Mouse (Mus musculus) kidney, postnatal 0 days (tissue): ENCODE measurements around the gene Ncs1. TPM values are rescaled to one million over a fixed set of nuclear protein-coding genes. Genes with fewer than 3 reads are reported as not detected.

Experiments used
- ATAC-seq: fragments of 200-750 bp; cut with Nextera tagmentation; replicated peaks from 2 replicates; pipeline ENCODE4 v1.8.0; 2017; ENCODE audit warnings: low read depth, moderate number of reproducible peaks, moderate TSS enrichment, moderate library complexity; ENCODE audit not compliant: low FRiP score
- DNase-seq: peaks from one replicate; pipeline ENCODE4 v3.0.0-alpha.2; 2016; ENCODE audit warnings: low spot score
- H3K27ac ChIP-seq: fragments of 300-500 bp; sonication (generic); 2 replicates; pipeline ENCODE4 v1.5.1; 2014; ENCODE audit warnings: mild to moderate bottlenecking
- H3K27me3 ChIP-seq: fragments of 300-500 bp; sonication (generic); 2 replicates; pipeline ENCODE4 v1.6.1; 2014; ENCODE audit warnings: low read length, mixed read lengths; ENCODE audit not compliant: insufficient read depth
- H3K36me3 ChIP-seq: fragments of 300-500 bp; sonication (generic); 2 replicates; pipeline ENCODE4 v1.6.1; 2014; ENCODE audit warnings: low read length, mixed read lengths; ENCODE audit not compliant: insufficient read depth
- H3K4me1 ChIP-seq: fragments of 300-500 bp; sonication (generic); replicated peaks from 2 replicates; pipeline ENCODE4 v1.6.1; 2014; ENCODE audit warnings: antibody characterized with exemption, low read length, mixed read lengths; ENCODE audit not compliant: insufficient read depth
- H3K4me2 ChIP-seq: fragments of 300-500 bp; sonication (generic); 2 replicates; pipeline ENCODE4 v1.6.1; 2014; ENCODE audit warnings: mild to moderate bottlenecking, low read length, moderate library complexity, mixed read lengths
- H3K4me3 ChIP-seq: fragments of 300-500 bp; sonication (generic); replicated peaks from 2 replicates; pipeline ENCODE4 v1.5.1; 2014; ENCODE audit warnings: low read depth, low read length
- H3K9ac ChIP-seq: fragments of 300-500 bp; sonication (generic); 2 replicates; pipeline ENCODE4 v1.6.1; 2014; ENCODE audit warnings: low read depth, low read length
- H3K9me3 ChIP-seq: fragments of 300-500 bp; sonication (generic); replicated peaks from 2 replicates; pipeline ENCODE4 v1.6.1; 2016; ENCODE audit warnings: low read length, inconsistent platforms, mixed read lengths
- CTCF ChIP-seq: IDR thresholded peaks from 2 replicates; pipeline ENCODE4 v1.5.1; 2016; ENCODE audit warnings: antibody characterized with exemption, low read depth, mild to moderate bottlenecking, moderate library complexity
- WGBS: fragments of 180-500 bp; shearing (Covaris S2); extraction: QIAGEN DNeasy Blood & Tissue Kit; methylation state at CpG from one replicate; pipeline ENCODE4 v1.1.7; 2014; 5-methylcytosine and 5-hydroxymethylcytosine counted together
- polyA plus RNA-seq: library from polyadenylated mRNA; unstranded; fragments of >200 nt; fragmentation: Nextera tagmentation; extraction: Ambion mirVana; gene quantifications from 2 replicates; pipeline ENCODE4 v1.2.1, GENCODE M21; 2015

The Ncs1 gene
- polyA plus RNA-seq, 1 experiment from 2014 or later = 23.5 TPM

GRCm38 (mm10) chr2:31318162-31318561, 72.5 kb downstream of the Ncs1 start:
- no peaks in the 10 kb centered on the region for H3K36me3 ChIP-seq
- WGBS = 23% methylated on average over 2 of the region's 2 CpGs
- H3K27me3 ChIP-seq = peaks cover 40% of the 10 kb centered on the region
- H3K27ac ChIP-seq = no peak overlapping the region
- ATAC-seq (no peak), DNase-seq (no peak)
- H3K4me2 ChIP-seq = no peak overlapping the region
- 0 out of 2 replicates have a peak, but pooled peaks cover 2% of the 10 kb centered on the region for H3K4me1 ChIP-seq
- no peak for TF ChIP-seq CTCF
- no peak overlapping the region for H3K9ac ChIP-seq
- H3K9me3 ChIP-seq = no peaks in the 10 kb centered on the region
- no peak overlapping the region for H3K4me3 ChIP-seq

GRCm38 (mm10) chr2:31319200-31319599, 73.6 kb downstream of the Ncs1 start:
- Histone ChIP-seq H3K27ac (no peak overlapping the region), H3K9ac (no peak overlapping the region)
- no peak for ATAC-seq

GRCm38 (mm10) chr2:31327186-31327585, 81.6 kb downstream of the Ncs1 start:
- 54% methylated on average over 10 of the region's 10 CpGs for WGBS
- H3K4me3 ChIP-seq = no peak overlapping the region
- H3K4me1 ChIP-seq = no peaks in the 10 kb centered on the region
- no peaks in the 10 kb centered on the region for H3K27me3 ChIP-seq
- no peak overlapping the region for H3K9ac ChIP-seq
- no peak overlapping the region for H3K4me2 ChIP-seq
- no peaks in the 10 kb centered on the region for H3K36me3 ChIP-seq
- DNase-seq (no peak), ATAC-seq (no peak)
- TF ChIP-seq CTCF = no peak
- H3K9me3 ChIP-seq = no peaks in the 10 kb centered on the region
- no peak overlapping the region for H3K27ac ChIP-seq

More at GRCm38 (mm10) chr2:31319200-31319599, 73.6 kb downstream of the Ncs1 start:
- H3K36me3 ChIP-seq = no peaks in the 10 kb centered on the region
- WGBS = 66% methylated on average over 2 of the region's 2 CpGs
- no peak for TF ChIP-seq CTCF
- peaks cover 29% of the 10 kb centered on the region for H3K27me3 ChIP-seq
- no peak overlapping the region for H3K4me3 ChIP-seq
- H3K9me3 ChIP-seq = no peaks in the 10 kb centered on the region
- H3K4me1 ChIP-seq = 0 out of 2 replicates have a peak, but pooled peaks cover under 1% of the 10 kb centered on the region
- H3K4me2 ChIP-seq = no peak overlapping the region
- DNase-seq = no peak

- DNase-seq (peak; percentile 5), ATAC-seq (no peak)
- Histone ChIP-seq H3K4me3 (no peak overlapping the region), H3K9ac (no peak overlapping the region), H3K27ac (no peak overlapping the region), H3K36me3 (no peaks in the 10 kb centered on the region), H3K9me3 (no peaks in the 10 kb centered on the region), H3K27me3 (no peaks in the 10 kb centered on the region), H3K4me2 (no peak overlapping the region), H3K4me1 (no peaks in the 10 kb centered on the region; the same call in 1 of the 2 replicates)
- TF ChIP-seq CTCF = no peak
- WGBS = 20% methylated on average over 12 of the region's 12 CpGs
Measured at GRCm38 (mm10) chr2:31337706-31338330, 92.2 kb downstream of the Ncs1 start.

- DNase-seq (peak; percentile 72), ATAC-seq (peak; percentile 57; the same call in 1 of the 2 replicates)
- Histone ChIP-seq H3K36me3 (no peaks in the 10 kb centered on the region), H3K4me1 (no peaks in the 10 kb centered on the region; the same call in 1 of the 2 replicates), H3K4me3 (no peak overlapping the region), H3K9ac (no peak overlapping the region), H3K27ac (no peak overlapping the region), H3K4me2 (no peak overlapping the region), H3K27me3 (no peaks in the 10 kb centered on the region), H3K9me3 (no peaks in the 10 kb centered on the region)
- 18% methylated on average over 9 of the region's 9 CpGs for WGBS
- no peak for TF ChIP-seq CTCF
Measured at GRCm38 (mm10) chr2:31339826-31340225, 94.2 kb downstream of the Ncs1 start.

- Histone ChIP-seq H3K4me1 (no peaks in the 10 kb centered on the region; the same call in 1 of the 2 replicates), H3K4me2 (no peak overlapping the region), H3K4me3 (no peak overlapping the region), H3K27me3 (no peaks in the 10 kb centered on the region), H3K9ac (no peak overlapping the region), H3K9me3 (no peaks in the 10 kb centered on the region), H3K36me3 (no peaks in the 10 kb centered on the region), H3K27ac (no peak overlapping the region)
- DNase-seq (no peak), ATAC-seq (no peak)
- TF ChIP-seq CTCF = no peak
- 77% methylated on average over 8 of the region's 8 CpGs for WGBS
Measured at GRCm38 (mm10) chr2:31341726-31342535, 96.3 kb downstream of the Ncs1 start.

Other genes with a start within 250 kb of the Ncs1 start
- 12.3 and 14.0 TPM in 2 replicates for gene Fnbp1, start 103.8 kb upstream of the Ncs1 start, polyA plus RNA-seq
- gene Gpr107, start 93.5 kb upstream of the Ncs1 start, polyA plus RNA-seq = 30.7 and 32.3 TPM in 2 replicates
- 0.68 and 1.0 TPM in 2 replicates for gene Hmcn2, start 68.6 kb downstream of the Ncs1 start, polyA plus RNA-seq
- gene Ass1, start 224.4 kb downstream of the Ncs1 start, polyA plus RNA-seq = 319 and 427 TPM in 2 replicates